In genomic region chr8:104127160-104127883, GRCm38 (mm10) we compare ENCODE assay signal across 11 mouse cellular contexts. TPM values are rescaled to one million over a fixed set of nuclear protein-coding genes. Genes with fewer than 3 reads are reported as not detected.
DNase-seq lines count a peak whose midpoint lies in the region; TF ChIP-seq lines count a peak whose summit lies in the region.
"Had no signal": no experiment of that assay in that cellular context is flagged by ENCODE, and none has a peak within 500 bp of the region (broad histone marks: within the 10 kb centered on the region; RNA-seq: fewer than 3 reads in every experiment).

No protein-coding gene starts in this region.

- 64% methylated on average over 4 of the region's 4 CpGs for WGBS in bone marrow, adult 2 months

- peak; percentile 88 for DNase-seq in heart, adult 11 months
- DNase-seq in heart, postnatal 25 days (ENCODE audit: low spot score), result no peak
- peak; percentile 40 to 83 for DNase-seq in layer of hippocampus, adult 18-20 months (ENCODE audit: low spot score in 2 of 2)
- DNase-seq in right cerebral cortex, adult 18-20 months, result peak; percentile 71
- no peak for DNase-seq in cerebellum, adult 11-12 months
- DNase-seq in kidney, adult 18-20 months, result no peak
- no peak for DNase-seq in cerebellum, postnatal 10 days
- DNase-seq: cerebellum, adult 9-10 months had no signal

- TF ChIP-seq POLR2A in bone marrow, adult 2 months (IDR thresholded peaks at IDR 0.05; ENCODE audit: borderline replicate concordance, control insufficient read depth, low read depth, low read length), result no peak

- H3K4me3 ChIP-seq in bone marrow, adult 2 months (replicated peaks; ENCODE audit: control insufficient read depth, low read depth, low read length), result no peak overlapping the region
- H3K4me3 ChIP-seq: limb, embryonic 12.5 days; neural tube, embryonic 15.5 days had no signal

- peaks cover 4% of the 10 kb centered on the region for H3K4me1 ChIP-seq in bone marrow, adult 2 months (ENCODE audit: control insufficient read depth, insufficient read depth, low read length)
- H3K4me1 ChIP-seq: limb, embryonic 12.5 days; neural tube, embryonic 15.5 days had no signal

- H3K27ac ChIP-seq in bone marrow, adult 2 months (ENCODE audit: control insufficient read depth, insufficient read depth, low read depth, low read length, poor library complexity), result peak overlapping the region; percentile 51; the same call in 1 of the 2 replicates
- H3K27ac ChIP-seq: limb, embryonic 12.5 days; neural tube, embryonic 15.5 days had no signal

- intact Hi-C loops in heart, postnatal 25 days (cut with DNase I), result loop anchor here (5.0 kb wide), 1 partner anchor 40 kb away; no protein-coding TSS in a partner anchor

- TF ChIP-seq CTCF in bone marrow, adult 2 months (IDR thresholded peaks at IDR 0.05; ENCODE audit: control insufficient read depth, insufficient read depth, low read length), result no peak

RNA-seq across cellular contexts. Expression of gene Cdh5, which starts 25.9 kb away (rescaled TPM):
- 100 to 1,000 TPM; 127 to 153 TPM for total RNA-seq in heart, postnatal 25 days (2021)
- polyA plus RNA-seq in bone marrow, adult 2 months (2011; ENCODE audit: insufficient read depth, insufficient read length, low replicate concordance, missing spikeins), result 1.00 and 2.2 TPM in 2 replicates
- 1 to 10 TPM; 7.7 to 7.9 TPM for total RNA-seq in layer of hippocampus, adult 18-20 months (2021)

RNA-seq across cellular contexts. Expression of gene Bean1, which starts 42.9 kb away (rescaled TPM):
- total RNA-seq in heart, postnatal 25 days (2021), result 1 to 10 TPM in 1 of 2 experiments, under 1 TPM in 1; 0.98 to 1.2 TPM
- polyA plus RNA-seq in bone marrow, adult 2 months (2011; ENCODE audit: insufficient read depth, insufficient read length, low replicate concordance, missing spikeins), result 0.54 and 2.6 TPM in 2 replicates
- total RNA-seq in layer of hippocampus, adult 18-20 months (2021), result 1 to 10 TPM; 6.0 to 7.2 TPM

Comparison
In these comparisons a context has a peak if more than half of its experiments do, and no peak if none do; other contexts are left out.
1. DNase-seq: peak in heart, adult 11 months (single experiment), layer of hippocampus, adult 18-20 months (2 of 2) and right cerebral cortex, adult 18-20 months (single experiment); none in heart, postnatal 25 days (single experiment), cerebellum, adult 11-12 months (single experiment), kidney, adult 18-20 months (single experiment) and cerebellum, postnatal 10 days (0 of 2).
2. RNA of gene Cdh5, which starts 25.9 kb away (total RNA-seq): 127 to 153 TPM in heart, postnatal 25 days; 7.7 to 7.9 TPM in layer of hippocampus, adult 18-20 months; every median in the first group is over 10 times any median in the second.